Mouse (Mus musculus) erythroblast, embryonic 14.5 days (primary cell): ENCODE data around the gene Sipa1l3.

ENCODE experiments used
- GATA1 ChIP-seq: IDR thresholded peaks from 2 replicates; pipeline ENCODE4 v1.6.1; 2012; ENCODE audit warnings: low read length, inconsistent platforms, mixed read lengths
- TAL1 ChIP-seq: IDR thresholded peaks from 3 replicates; pipeline ENCODE4 v1.6.1; 2012; ENCODE audit warnings: low read length, inconsistent platforms, mixed read lengths

- no peak for TF ChIP-seq GATA1
- no peak for TF ChIP-seq TAL1
These were observed 121.0 kb downstream of the Sipa1l3 start for GRCm38 (mm10) chr7:29397486-29397885.
